Mouse (Mus musculus): ENCODE measurements around the gene Cr1l. TPM values are rescaled to one million over a fixed set of nuclear protein-coding genes. Genes with fewer than 3 reads are reported as not detected.

Gene Cr1l
- 66.4 and 70.4 TPM in 2 replicates for polyA plus RNA-seq (2015; fragmentation: Nextera tagmentation; extraction: Ambion mirVana)

- Histone ChIP-seq H3K4me1 (ENCODE audit: control insufficient read depth, insufficient read depth, low read length) (0 out of 2 replicates have a peak, but pooled peaks cover 3% of the 10 kb centered on the region), H3K9me3 (replicated peaks; ENCODE audit: control insufficient read depth, low read length) (no peaks in the 10 kb centered on the region), H3K36me3 (ENCODE audit: control insufficient read depth, insufficient read depth) (peaks cover 13% of the 10 kb centered on the region), H3K27me3 (ENCODE audit: control insufficient read depth, insufficient read depth, low read length) (no peaks in the 10 kb centered on the region), H3K27ac (ENCODE audit: low read length) (peak within 1 kb of the TSS; percentile 98), H3K4me2 (ENCODE audit: low read depth, low read length) (peak within 1 kb of the TSS; percentile 88), H3K9ac (ENCODE audit: low read length) (peak within 1 kb of the TSS; percentile 97), H3K4me3 (ENCODE audit: low read length) (peak within 1 kb of the TSS; percentile 78)
- peak; percentile 99 for ATAC-seq (replicated peaks; ENCODE audit: extremely low read depth, insufficient read depth, low FRiP score)
- under 1% methylated on average over 31 of the region's 31 CpGs for WGBS
These were observed at the start of gene Cr1l for GRCm38 (mm10) chr1:195130953-195131674. Gene Cr1l (minus strand): TSS chr1:195131586.

- Histone ChIP-seq H3K27ac (ENCODE audit: low read length) (no peak within 1 kb of the TSS), H3K9ac (ENCODE audit: low read length) (peak within 1 kb of the TSS; percentile 44), H3K4me1 (ENCODE audit: control insufficient read depth, insufficient read depth, low read length) (no peaks in the 10 kb centered on the region), H3K4me2 (ENCODE audit: low read depth, low read length) (peak within 1 kb of the TSS; percentile 59), H3K36me3 (ENCODE audit: control insufficient read depth, insufficient read depth) (no peaks in the 10 kb centered on the region), H3K4me3 (ENCODE audit: low read length) (peak within 1 kb of the TSS; percentile 38), H3K27me3 (ENCODE audit: control insufficient read depth, insufficient read depth, low read length) (no peaks in the 10 kb centered on the region), H3K9me3 (replicated peaks; ENCODE audit: control insufficient read depth, low read length) (no peaks in the 10 kb centered on the region)
- 8% methylated on average over 20 of the region's 20 CpGs for WGBS
- peak; percentile 93 for ATAC-seq (replicated peaks; ENCODE audit: extremely low read depth, insufficient read depth, low FRiP score)
These were observed 44.9 kb upstream of the Cr1l start, which contains the start of gene Cr2 for GRCm38 (mm10) chr1:195175980-195176931. Gene Cr2 (minus strand): TSS chr1:195176716.

- H3K27me3 ChIP-seq (ENCODE audit: control insufficient read depth, insufficient read depth, low read length) = no peaks in the 10 kb centered on the region
- no peaks in the 10 kb centered on the region for H3K4me1 ChIP-seq (ENCODE audit: control insufficient read depth, insufficient read depth, low read length)
- H3K4me3 ChIP-seq (ENCODE audit: low read length) = no peak overlapping the region
- H3K4me2 ChIP-seq (ENCODE audit: low read depth, low read length) = no peak overlapping the region
- H3K9ac ChIP-seq (ENCODE audit: low read length) = no peak overlapping the region
- 71% methylated on average over 9 of the region's 9 CpGs for WGBS
- no peaks in the 10 kb centered on the region for H3K36me3 ChIP-seq (ENCODE audit: control insufficient read depth, insufficient read depth)
- no peak overlapping the region for H3K27ac ChIP-seq (ENCODE audit: low read length)
- H3K9me3 ChIP-seq (replicated peaks; ENCODE audit: control insufficient read depth, low read length) = no peaks in the 10 kb centered on the region
- ATAC-seq (replicated peaks; ENCODE audit: extremely low read depth, insufficient read depth, low FRiP score) = no peak
These were observed 33.8 kb upstream of the Cr1l start for GRCm38 (mm10) chr1:195164996-195165755.

- H3K4me2 ChIP-seq (ENCODE audit: low read depth, low read length) = peak overlapping the region; percentile 88
- H3K27me3 ChIP-seq (ENCODE audit: control insufficient read depth, insufficient read depth, low read length) = no peaks in the 10 kb centered on the region
- H3K9ac ChIP-seq (ENCODE audit: low read length) = no peak overlapping the region
- no peaks in the 10 kb centered on the region for H3K9me3 ChIP-seq (replicated peaks; ENCODE audit: control insufficient read depth, low read length)
- ATAC-seq (replicated peaks; ENCODE audit: extremely low read depth, insufficient read depth, low FRiP score) = no peak
- H3K4me3 ChIP-seq (ENCODE audit: low read length) = no peak overlapping the region; the same call in 1 of the 2 replicates
- no peak overlapping the region for H3K27ac ChIP-seq (ENCODE audit: low read length)
- H3K4me1 ChIP-seq (ENCODE audit: control insufficient read depth, insufficient read depth, low read length) = 0 out of 2 replicates have a peak, but pooled peaks cover 3% of the 10 kb centered on the region
- H3K36me3 ChIP-seq (ENCODE audit: control insufficient read depth, insufficient read depth) = peaks cover 10% of the 10 kb centered on the region
- 49% methylated on average over 3 of the region's 3 CpGs for WGBS
These were observed 684 bp upstream of the Cr1l start for GRCm38 (mm10) chr1:195132070-195132469.

- peak overlapping the region; percentile 88 for H3K4me2 ChIP-seq (ENCODE audit: low read depth, low read length)
- 15% methylated on average over 4 of the region's 4 CpGs for WGBS
- H3K27ac ChIP-seq (ENCODE audit: low read length) = peak overlapping the region; percentile 98
- H3K36me3 ChIP-seq (ENCODE audit: control insufficient read depth, insufficient read depth) = peaks cover 12% of the 10 kb centered on the region
- no peaks in the 10 kb centered on the region for H3K27me3 ChIP-seq (ENCODE audit: control insufficient read depth, insufficient read depth, low read length)
- no peak for ATAC-seq (replicated peaks; ENCODE audit: extremely low read depth, insufficient read depth, low FRiP score)
- H3K9ac ChIP-seq (ENCODE audit: low read length) = peak overlapping the region; percentile 97
- H3K4me1 ChIP-seq (ENCODE audit: control insufficient read depth, insufficient read depth, low read length) = 0 out of 2 replicates have a peak, but pooled peaks cover 3% of the 10 kb centered on the region
- peak overlapping the region; percentile 78 for H3K4me3 ChIP-seq (ENCODE audit: low read length)
- no peaks in the 10 kb centered on the region for H3K9me3 ChIP-seq (replicated peaks; ENCODE audit: control insufficient read depth, low read length)
These were observed 259 bp upstream of the Cr1l start for GRCm38 (mm10) chr1:195131675-195132015.

- Histone ChIP-seq H3K4me1 (ENCODE audit: control insufficient read depth, insufficient read depth, low read length) (0 out of 2 replicates have a peak, but pooled peaks cover 3% of the 10 kb centered on the region), H3K36me3 (ENCODE audit: control insufficient read depth, insufficient read depth) (peaks cover 17% of the 10 kb centered on the region), H3K27ac (ENCODE audit: low read length) (peak overlapping the region; percentile 98), H3K9me3 (replicated peaks; ENCODE audit: control insufficient read depth, low read length) (no peaks in the 10 kb centered on the region), H3K4me3 (ENCODE audit: low read length) (peak overlapping the region; percentile 78), H3K9ac (ENCODE audit: low read length) (peak overlapping the region; percentile 97), H3K27me3 (ENCODE audit: control insufficient read depth, insufficient read depth, low read length) (no peaks in the 10 kb centered on the region), H3K4me2 (ENCODE audit: low read depth, low read length) (peak overlapping the region; percentile 88)
- WGBS = 4% methylated on average over 2 of the region's 2 CpGs
- ATAC-seq (replicated peaks; ENCODE audit: extremely low read depth, insufficient read depth, low FRiP score) = no peak
These were observed 907 bp downstream of the Cr1l start for GRCm38 (mm10) chr1:195130479-195130878.

GRCm38 (mm10) chr1:195129867-195130266 lies 1.5 kb downstream of the Cr1l start:
- ATAC-seq (replicated peaks; ENCODE audit: extremely low read depth, insufficient read depth, low FRiP score) = no peak
- no peak overlapping the region for H3K9ac ChIP-seq (ENCODE audit: low read length)
- H3K4me1 ChIP-seq (ENCODE audit: control insufficient read depth, insufficient read depth, low read length) = 0 out of 2 replicates have a peak, but pooled peaks cover 3% of the 10 kb centered on the region
- 72% methylated on average over 1 of the region's 1 CpGs for WGBS
- H3K27me3 ChIP-seq (ENCODE audit: control insufficient read depth, insufficient read depth, low read length) = no peaks in the 10 kb centered on the region
- no peak overlapping the region for H3K27ac ChIP-seq (ENCODE audit: low read length)
- H3K4me3 ChIP-seq (ENCODE audit: low read length) = no peak overlapping the region
- no peaks in the 10 kb centered on the region for H3K9me3 ChIP-seq (replicated peaks; ENCODE audit: control insufficient read depth, low read length)
- H3K4me2 ChIP-seq (ENCODE audit: low read depth, low read length) = peak overlapping the region; percentile 48
- H3K36me3 ChIP-seq (ENCODE audit: control insufficient read depth, insufficient read depth) = peaks cover 17% of the 10 kb centered on the region

GRCm38 (mm10) chr1:195114414-195114813 lies 17.0 kb downstream of the Cr1l start:
- H3K4me3 ChIP-seq (ENCODE audit: low read length) = no peak overlapping the region
- no peak overlapping the region for H3K4me2 ChIP-seq (ENCODE audit: low read depth, low read length)
- no peaks in the 10 kb centered on the region for H3K27me3 ChIP-seq (ENCODE audit: control insufficient read depth, insufficient read depth, low read length)
- H3K27ac ChIP-seq (ENCODE audit: low read length) = no peak overlapping the region
- no peaks in the 10 kb centered on the region for H3K4me1 ChIP-seq (ENCODE audit: control insufficient read depth, insufficient read depth, low read length)
- H3K9me3 ChIP-seq (replicated peaks; ENCODE audit: control insufficient read depth, low read length) = no peaks in the 10 kb centered on the region
- ATAC-seq (replicated peaks; ENCODE audit: extremely low read depth, insufficient read depth, low FRiP score) = no peak
- peaks cover 32% of the 10 kb centered on the region for H3K36me3 ChIP-seq (ENCODE audit: control insufficient read depth, insufficient read depth)
- 94% methylated on average over 1 of the region's 1 CpGs for WGBS
- H3K9ac ChIP-seq (ENCODE audit: low read length) = no peak overlapping the region

Measured in heart, embryonic 16.5 days (tissue).